Mouse (Mus musculus) forebrain, embryonic 15.5 days (tissue): ENCODE results near the gene Tmcc1. TPM values are rescaled to one million over a fixed set of nuclear protein-coding genes. Genes with fewer than 3 reads are reported as not detected.

Experiments used
- ATAC-seq: fragments of 200-750 bp; cut with Nextera tagmentation; replicated peaks from 2 replicates; pipeline ENCODE4 v1.8.0; 2017; ENCODE audit warnings: mild to moderate bottlenecking, moderate TSS enrichment, moderate library complexity
- H3K27ac ChIP-seq: fragments of 300-500 bp; sonication (generic); replicated peaks from 2 replicates; pipeline ENCODE4 v1.5.1; 2015; ENCODE audit warnings: mild to moderate bottlenecking, inconsistent platforms
- H3K27me3 ChIP-seq: fragments of 300-500 bp; sonication (generic); 2 replicates; pipeline ENCODE4 v1.6.1; 2015; ENCODE audit warnings: inconsistent platforms
- H3K36me3 ChIP-seq: fragments of 300-500 bp; sonication (generic); 2 replicates; pipeline ENCODE4 v1.6.1; 2015; ENCODE audit warnings: mild to moderate bottlenecking, inconsistent platforms
- H3K4me1 ChIP-seq: fragments of 300-500 bp; sonication (generic); 2 replicates; pipeline ENCODE4 v1.6.1; 2015; ENCODE audit warnings: inconsistent platforms
- H3K4me2 ChIP-seq: fragments of 300-500 bp; sonication (generic); replicated peaks from 2 replicates; pipeline ENCODE4 v1.6.1; 2015; ENCODE audit warnings: mild to moderate bottlenecking, inconsistent platforms
- H3K4me3 ChIP-seq: fragments of 300-500 bp; sonication (generic); 2 replicates; pipeline ENCODE4 v1.5.1; 2015; ENCODE audit warnings: mild to moderate bottlenecking, inconsistent platforms
- H3K9ac ChIP-seq: fragments of 300-500 bp; sonication (generic); replicated peaks from 2 replicates; pipeline ENCODE4 v1.6.1; 2015; ENCODE audit warnings: mild to moderate bottlenecking, inconsistent platforms
- H3K9me3 ChIP-seq: fragments of 300-500 bp; sonication (generic); 2 replicates; pipeline ENCODE4 v1.6.1; 2016; ENCODE audit warnings: inconsistent platforms
- WGBS: fragments of 180-500 bp; shearing (Covaris S2); methylation state at CpG from one replicate; pipeline ENCODE4 v1.1.7; 2015; ENCODE audit warnings: mixed read lengths; 5-methylcytosine and 5-hydroxymethylcytosine counted together
- polyA plus RNA-seq: library from polyadenylated mRNA; unstranded; fragments of >200 nt; fragmentation: Nextera tagmentation; extraction: Ambion mirVana; gene quantifications from 2 replicates; pipeline ENCODE4 v1.2.1, GENCODE M21; 2015

Gene Tmcc1
- polyA plus RNA-seq, 1 experiment from 2014 or later: 36.5 TPM

DNA sequence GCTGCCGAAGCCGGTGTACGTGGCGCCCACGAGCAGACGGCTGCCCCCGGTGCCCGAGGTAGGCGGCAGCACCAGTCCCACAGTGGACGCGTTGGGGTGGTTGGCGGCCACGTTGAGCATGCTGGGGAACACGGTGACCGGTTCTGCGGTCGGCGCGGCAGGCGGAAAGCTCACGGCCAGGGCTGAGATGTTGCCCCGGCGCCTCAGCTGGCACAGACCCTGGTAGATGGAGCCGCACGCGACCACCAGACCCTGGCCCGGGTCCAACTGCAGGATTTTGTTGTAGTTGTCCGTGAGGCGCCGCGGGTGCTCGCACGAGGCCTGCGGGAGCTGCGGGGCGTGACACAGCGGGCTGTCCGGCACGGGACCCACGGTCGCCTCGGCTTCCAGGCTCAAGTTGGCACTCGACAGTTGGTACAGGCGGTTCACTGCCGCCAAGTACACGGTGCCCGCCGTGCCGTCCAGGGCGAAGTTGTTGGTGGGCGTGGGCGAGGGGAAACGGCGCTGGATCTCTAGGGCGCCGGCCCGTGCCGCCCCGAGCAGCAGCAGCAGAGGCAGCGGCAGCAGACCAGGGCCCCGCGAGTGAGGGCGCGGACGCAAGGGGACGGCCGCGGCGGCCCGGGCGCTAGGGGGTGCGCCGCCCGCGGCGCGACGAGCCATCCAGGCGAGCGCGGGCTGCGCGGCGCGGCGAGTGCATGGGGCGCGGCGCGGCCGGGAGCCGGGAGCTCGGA lies 199.0 kb downstream of the Tmcc1 start:
- Histone ChIP-seq H3K9ac (peak overlapping the region; percentile 45), H3K36me3 (no peaks in the 10 kb centered on the region), H3K27me3 (peaks cover 23% of the 10 kb centered on the region), H3K9me3 (no peaks in the 10 kb centered on the region), H3K4me1 (peaks cover 21% of the 10 kb centered on the region), H3K4me2 (peak overlapping the region; percentile 67), H3K27ac (peak overlapping the region; percentile 40; the same call in 1 of the 2 replicates), H3K4me3 (peak overlapping the region; percentile 60)
- 0 out of 2 replicates have a peak, but pooled peaks have one; percentile 9 for ATAC-seq
- WGBS: under 1% methylated on average over 86 of the region's 93 CpGs

DNA sequence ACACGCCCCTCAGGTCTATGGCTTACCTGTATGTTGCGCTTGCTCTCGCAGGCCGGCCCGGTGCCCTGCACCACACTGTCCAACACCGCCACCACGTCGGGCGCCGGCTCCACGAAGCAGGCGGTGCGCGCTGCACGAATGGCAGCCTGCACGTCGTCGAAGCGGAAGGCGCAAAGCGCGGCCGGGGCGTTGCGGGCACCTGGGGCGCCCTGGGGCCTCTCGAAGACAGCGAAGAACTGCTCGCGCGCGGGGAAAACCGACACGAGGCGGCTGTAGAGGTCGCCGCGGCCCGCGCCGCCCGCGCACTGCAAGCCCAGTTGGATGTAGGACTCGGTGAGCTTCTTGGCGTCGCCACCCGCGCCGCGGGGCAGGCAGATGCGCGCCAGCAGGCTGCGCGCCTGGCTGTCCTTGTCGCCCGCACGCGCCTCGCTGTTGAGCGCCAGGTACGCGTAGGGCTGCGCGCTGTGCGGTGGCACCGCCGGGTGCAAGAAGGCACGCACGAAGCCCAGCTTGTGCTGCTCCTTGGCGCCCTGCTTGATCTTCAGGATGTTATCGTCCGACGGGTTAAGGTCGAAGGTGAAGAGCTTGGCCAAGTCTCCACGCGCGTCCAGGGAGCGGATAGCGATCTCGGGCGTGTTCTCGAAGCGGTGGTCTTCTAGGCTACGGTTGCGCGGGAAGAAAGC lies 199.7 kb downstream of the Tmcc1 start:
- Histone ChIP-seq H3K4me2 (peak overlapping the region; percentile 67), H3K36me3 (no peaks in the 10 kb centered on the region), H3K9ac (peak overlapping the region; percentile 45), H3K27ac (0 out of 2 replicates have a peak overlapping the region, but pooled peaks have one; percentile 13), H3K4me3 (peak overlapping the region; percentile 60), H3K4me1 (peaks cover 21% of the 10 kb centered on the region), H3K9me3 (no peaks in the 10 kb centered on the region), H3K27me3 (peaks cover 23% of the 10 kb centered on the region)
- ATAC-seq: peak; percentile 39
- 2% methylated on average over 86 of the region's 86 CpGs for WGBS

DNA sequence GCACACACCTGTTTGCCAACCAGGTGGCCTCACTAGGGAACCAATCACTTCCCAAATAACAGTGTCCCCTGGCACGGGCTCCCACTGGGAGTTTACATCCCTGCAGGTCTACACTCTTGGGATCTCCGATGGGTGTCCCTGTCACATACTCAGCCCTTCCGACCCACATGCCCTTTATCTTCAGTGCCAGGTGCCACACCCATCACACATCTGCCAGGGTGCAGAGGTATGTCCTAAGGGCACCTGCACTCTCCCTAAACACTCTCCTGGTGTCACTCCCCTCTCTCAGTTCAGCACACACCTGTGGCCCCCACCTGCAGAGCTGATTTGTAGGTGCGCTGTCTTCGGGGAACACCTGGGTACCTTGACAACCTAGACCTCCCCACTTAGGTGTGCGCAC lies 200.3 kb downstream of the Tmcc1 start:
- no peak for ATAC-seq
- peak overlapping the region; percentile 67 for H3K4me2 ChIP-seq
- 45% methylated on average over 6 of the region's 6 CpGs for WGBS
- H3K4me3 ChIP-seq: peak overlapping the region; percentile 60
- no peaks in the 10 kb centered on the region for H3K36me3 ChIP-seq
- no peaks in the 10 kb centered on the region for H3K9me3 ChIP-seq
- H3K4me1 ChIP-seq: peaks cover 21% of the 10 kb centered on the region
- peaks cover 23% of the 10 kb centered on the region for H3K27me3 ChIP-seq
- peak overlapping the region; percentile 45 for H3K9ac ChIP-seq
- H3K27ac ChIP-seq: no peak overlapping the region

DNA sequence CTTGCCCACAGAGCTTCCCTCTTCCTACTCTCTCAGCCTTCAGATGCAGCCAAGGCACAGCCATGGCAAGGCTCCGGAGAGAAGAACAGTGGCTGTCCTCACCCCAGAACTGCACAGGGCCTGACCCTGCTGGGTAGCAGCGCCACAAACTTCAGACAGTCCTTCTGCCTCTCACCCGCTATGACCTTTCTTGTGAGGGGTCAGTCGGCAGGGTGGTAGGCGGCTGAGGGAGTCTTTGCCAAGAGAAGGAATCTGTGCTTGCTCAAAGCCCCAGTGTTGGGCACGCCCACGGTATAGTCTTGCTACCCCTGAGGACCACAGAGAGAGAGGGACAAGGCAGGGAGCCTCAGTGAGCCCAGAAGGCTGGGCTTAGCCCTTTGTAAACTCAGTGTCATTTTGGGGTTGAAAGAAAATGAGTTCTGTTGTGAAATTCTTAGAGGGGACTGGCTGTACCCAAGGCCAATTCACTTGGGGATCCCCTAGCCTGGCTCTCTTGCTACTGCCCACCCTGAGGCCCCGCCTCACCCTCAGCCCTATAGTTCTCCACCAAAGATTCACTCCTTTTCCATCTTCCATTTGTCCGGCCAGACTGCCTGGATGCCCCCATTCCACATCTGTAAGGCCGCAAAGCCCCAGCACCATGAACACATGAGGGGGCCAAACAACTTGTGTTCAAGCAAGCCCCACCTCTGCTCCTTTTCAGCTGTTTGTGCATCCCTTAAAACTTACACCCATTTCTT lies 201.2 kb downstream of the Tmcc1 start:
- no peak overlapping the region for H3K27ac ChIP-seq
- H3K9ac ChIP-seq: no peak overlapping the region
- peak overlapping the region; percentile 60 for H3K4me3 ChIP-seq
- peak overlapping the region; percentile 67 for H3K4me2 ChIP-seq
- no peaks in the 10 kb centered on the region for H3K36me3 ChIP-seq
- 39% methylated on average over 10 of the region's 10 CpGs for WGBS
- peaks cover 23% of the 10 kb centered on the region for H3K27me3 ChIP-seq
- H3K4me1 ChIP-seq: peaks cover 26% of the 10 kb centered on the region
- H3K9me3 ChIP-seq: no peaks in the 10 kb centered on the region
- ATAC-seq: no peak

DNA sequence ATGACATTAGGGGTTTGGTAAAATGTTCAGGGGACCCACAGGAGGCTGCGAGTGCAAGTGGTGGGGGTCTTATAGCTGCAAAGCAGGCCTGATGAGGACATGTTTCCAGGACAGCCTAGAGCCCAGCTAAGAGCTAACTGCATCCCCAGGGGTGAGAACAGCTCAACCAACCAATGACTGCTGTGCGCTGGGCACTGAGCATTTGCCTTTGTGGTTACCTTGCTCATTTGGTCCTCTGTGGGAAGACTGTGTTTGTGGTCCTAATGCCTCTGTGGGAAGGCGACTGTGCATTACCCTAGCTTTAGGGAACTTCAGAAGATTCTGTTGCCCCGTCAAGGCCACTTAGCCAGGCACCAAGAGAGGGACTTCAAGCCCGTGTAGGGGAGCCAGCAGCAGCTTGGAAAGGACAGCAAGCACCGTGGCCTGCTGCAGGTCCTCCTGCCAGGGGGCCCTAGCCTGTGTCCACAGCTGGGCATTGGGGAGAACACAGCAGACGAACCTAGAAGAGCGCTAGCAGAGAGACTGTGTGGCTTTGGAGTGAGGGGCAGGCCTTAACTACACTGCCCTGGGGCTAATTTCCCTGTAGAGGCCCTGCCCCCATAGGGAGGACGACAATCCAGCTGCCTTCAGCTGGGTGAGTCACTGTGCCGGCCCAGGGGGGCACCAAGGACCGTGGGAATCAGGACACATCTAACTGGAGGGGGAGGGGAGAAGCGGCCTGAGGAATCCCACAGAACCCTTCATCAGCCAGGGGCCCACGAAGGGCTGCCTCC lies 202.0 kb downstream of the Tmcc1 start:
- no peaks in the 10 kb centered on the region for H3K9me3 ChIP-seq
- peak overlapping the region; percentile 60 for H3K4me3 ChIP-seq
- H3K36me3 ChIP-seq: no peaks in the 10 kb centered on the region
- ATAC-seq: no peak
- H3K4me1 ChIP-seq: peaks cover 34% of the 10 kb centered on the region
- peaks cover 23% of the 10 kb centered on the region for H3K27me3 ChIP-seq
- H3K4me2 ChIP-seq: peak overlapping the region; percentile 67
- H3K9ac ChIP-seq: peak overlapping the region; percentile 5; the same call in 1 of the 2 replicates
- WGBS: 29% methylated on average over 13 of the region's 13 CpGs
- H3K27ac ChIP-seq: no peak overlapping the region

DNA sequence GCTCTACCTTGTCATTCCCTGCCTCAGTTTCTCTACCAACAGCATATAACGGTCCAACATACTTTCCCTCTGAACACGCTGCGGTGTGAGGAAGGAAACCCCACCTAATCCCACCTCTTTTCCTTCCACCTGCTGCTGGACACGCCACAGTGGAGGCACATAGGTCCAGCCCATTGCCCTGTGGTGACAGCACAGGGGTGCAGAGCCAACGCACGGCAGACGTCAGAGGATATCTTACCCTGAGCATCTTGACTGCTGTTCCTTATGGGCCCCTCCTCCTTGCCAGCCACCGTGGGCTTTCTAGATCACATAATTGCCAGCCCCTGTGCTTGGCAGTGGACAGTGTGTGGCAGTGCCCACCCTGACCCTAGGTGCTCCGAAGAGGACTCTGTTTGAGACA lies 202.8 kb downstream of the Tmcc1 start:
- no peak for ATAC-seq
- peaks cover 40% of the 10 kb centered on the region for H3K4me1 ChIP-seq
- no peak overlapping the region for H3K27ac ChIP-seq
- no peaks in the 10 kb centered on the region for H3K36me3 ChIP-seq
- H3K27me3 ChIP-seq: peaks cover 23% of the 10 kb centered on the region
- WGBS: 82% methylated on average over 9 of the region's 9 CpGs
- H3K4me2 ChIP-seq: peak overlapping the region; percentile 67; the same call in 1 of the 2 replicates
- H3K9me3 ChIP-seq: no peaks in the 10 kb centered on the region
- H3K9ac ChIP-seq: no peak overlapping the region
- no peak overlapping the region; the same call in 1 of the 2 replicates for H3K4me3 ChIP-seq

DNA sequence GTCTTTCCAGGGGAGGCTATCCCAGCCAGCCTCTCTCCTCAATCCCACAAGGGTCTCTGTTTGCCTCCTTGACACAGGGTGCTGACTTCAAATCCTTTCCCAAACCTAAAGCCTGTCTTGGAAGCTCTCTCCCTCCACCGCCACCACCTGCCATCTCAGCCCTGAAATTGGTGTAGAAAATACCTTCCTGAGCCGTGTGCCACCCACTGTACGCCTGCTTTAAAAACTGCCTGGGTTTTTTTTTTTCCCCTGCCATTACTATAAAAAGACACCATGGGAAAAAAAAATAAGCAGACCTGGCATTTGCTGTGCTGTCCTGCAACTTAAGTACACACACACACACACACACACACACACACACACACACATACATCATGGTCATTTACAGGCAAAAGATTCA lies 203.2 kb downstream of the Tmcc1 start:
- Histone ChIP-seq H3K9me3 (no peaks in the 10 kb centered on the region), H3K27me3 (peaks cover 23% of the 10 kb centered on the region), H3K4me1 (peaks cover 41% of the 10 kb centered on the region), H3K36me3 (no peaks in the 10 kb centered on the region), H3K9ac (no peak overlapping the region), H3K4me2 (peak overlapping the region; percentile 67; the same call in 1 of the 2 replicates), H3K27ac (no peak overlapping the region), H3K4me3 (no peak overlapping the region; the same call in 1 of the 2 replicates)
- no peak for ATAC-seq
- WGBS: 83% methylated on average over 3 of the region's 3 CpGs

DNA sequence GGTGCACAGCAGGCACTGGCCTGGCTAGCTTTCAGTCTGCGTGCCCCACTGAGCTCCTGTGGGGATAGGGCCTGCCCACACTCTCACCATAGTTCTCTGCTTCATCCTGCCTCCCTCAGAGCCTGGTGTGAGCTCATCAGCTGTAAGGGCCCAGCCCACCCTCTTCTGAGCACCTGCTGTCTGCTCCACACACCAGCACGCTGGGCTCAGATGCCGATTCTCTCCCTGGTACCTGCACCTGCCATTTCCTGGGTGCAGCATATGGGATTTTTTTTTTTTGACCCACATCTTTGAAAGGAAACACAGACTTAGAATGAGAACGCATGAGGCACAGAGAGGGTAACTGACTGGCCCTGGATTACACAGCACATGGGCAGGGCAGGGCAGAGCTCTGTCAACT lies 203.7 kb downstream of the Tmcc1 start:
- WGBS: 43% methylated on average over 4 of the region's 4 CpGs
- Histone ChIP-seq H3K4me3 (no peak overlapping the region), H3K36me3 (no peaks in the 10 kb centered on the region), H3K9ac (no peak overlapping the region), H3K4me1 (peaks cover 41% of the 10 kb centered on the region), H3K27ac (no peak overlapping the region), H3K4me2 (peak overlapping the region; percentile 67; the same call in 1 of the 2 replicates), H3K27me3 (peaks cover 23% of the 10 kb centered on the region), H3K9me3 (no peaks in the 10 kb centered on the region)
- no peak for ATAC-seq

DNA sequence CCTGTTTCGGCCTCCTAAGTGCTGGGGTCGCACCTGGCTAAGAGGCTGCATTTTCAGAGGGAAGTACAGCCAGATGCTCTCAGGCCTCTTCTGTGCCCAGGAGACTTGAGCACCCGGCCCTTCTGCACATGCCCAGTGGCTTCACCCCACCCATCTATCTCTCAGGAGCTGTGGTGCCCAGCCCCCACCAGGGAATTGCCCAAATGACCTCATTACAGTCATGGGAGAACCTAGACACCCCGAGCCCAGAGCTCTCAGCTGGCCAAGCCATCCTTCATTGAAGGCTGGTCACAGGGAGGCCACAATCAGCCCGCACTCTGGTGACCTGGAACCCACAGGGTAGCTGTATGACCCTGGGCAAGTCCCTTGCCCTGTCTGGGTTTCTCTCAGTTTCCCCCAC lies 204.3 kb downstream of the Tmcc1 start:
- Histone ChIP-seq H3K4me2 (0 out of 2 replicates have a peak overlapping the region, but pooled peaks have one; percentile 67), H3K9ac (no peak overlapping the region), H3K27ac (no peak overlapping the region), H3K36me3 (no peaks in the 10 kb centered on the region), H3K4me3 (no peak overlapping the region), H3K4me1 (peaks cover 35% of the 10 kb centered on the region), H3K27me3 (peaks cover 19% of the 10 kb centered on the region), H3K9me3 (no peaks in the 10 kb centered on the region)
- ATAC-seq: no peak
- 75% methylated on average over 5 of the region's 5 CpGs for WGBS

DNA sequence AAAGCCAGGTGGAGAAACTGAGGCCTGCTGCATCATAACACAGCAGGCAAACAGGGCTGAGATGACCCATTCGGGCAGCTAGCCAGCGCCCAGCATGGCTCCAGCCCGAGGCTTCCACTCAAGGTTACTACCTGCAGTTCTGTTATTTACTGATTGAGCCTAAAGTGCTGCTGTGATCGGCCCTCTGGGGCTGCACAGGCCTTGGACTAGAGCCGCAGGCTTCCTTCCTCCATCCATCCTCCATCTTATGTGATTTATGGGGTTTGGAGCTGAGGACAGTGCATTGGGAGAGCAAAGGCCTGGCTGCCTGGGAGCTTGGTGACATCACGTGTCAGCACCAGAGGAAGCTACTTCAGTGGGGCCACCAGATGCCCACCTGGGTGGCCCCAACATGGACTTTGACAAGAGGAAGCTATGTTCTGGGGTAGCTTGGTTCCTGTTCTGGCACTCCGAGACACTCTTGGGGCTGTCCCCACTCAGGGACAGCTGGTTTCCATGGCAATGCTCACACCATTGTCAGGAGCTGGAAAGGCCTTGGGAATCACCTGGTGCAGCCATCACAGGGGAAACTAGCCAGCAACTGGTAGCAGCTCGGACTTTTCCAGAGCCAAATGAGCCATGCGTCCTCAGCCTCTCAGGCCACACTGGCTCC lies 206.1 kb downstream of the Tmcc1 start:
- no peak overlapping the region for H3K27ac ChIP-seq
- no peaks in the 10 kb centered on the region for H3K9me3 ChIP-seq
- no peak overlapping the region for H3K9ac ChIP-seq
- WGBS: 54% methylated on average over 9 of the region's 9 CpGs
- no peak for ATAC-seq
- H3K27me3 ChIP-seq: peaks cover 1% of the 10 kb centered on the region; the same call in 1 of the 2 replicates
- H3K36me3 ChIP-seq: no peaks in the 10 kb centered on the region
- H3K4me1 ChIP-seq: peaks cover 22% of the 10 kb centered on the region
- H3K4me2 ChIP-seq: 0 out of 2 replicates have a peak overlapping the region, but pooled peaks have one; percentile 10
- no peak overlapping the region for H3K4me3 ChIP-seq
